Mouse (Mus musculus) limb, embryonic 14.5 days (tissue): Measurements from ENCODE around the gene Cish. TPM values are rescaled to one million over a fixed set of nuclear protein-coding genes. Genes with fewer than 3 reads are reported as not detected.

Experiments used
- ATAC-seq: fragments of 200-750 bp; cut with Nextera tagmentation; 2 replicates; pipeline ENCODE4 v1.8.0; 2017; ENCODE audit warnings: low read depth, moderate number of reproducible peaks, moderate TSS enrichment; ENCODE audit not compliant: low FRiP score
- DNase-seq: peaks from one replicate; pipeline ENCODE4 v3.0.0-alpha.2; 2015; ENCODE audit warnings: low spot score
- H3K27ac ChIP-seq: fragments of 300-500 bp; sonication (generic); replicated peaks from 2 replicates; pipeline ENCODE4 v1.5.1; 2014; ENCODE audit warnings: low read depth, mild to moderate bottlenecking, low read length, moderate library complexity, mixed read lengths
- H3K27me3 ChIP-seq: fragments of 300-500 bp; sonication (generic); 2 replicates; pipeline ENCODE4 v1.6.1; 2014; ENCODE audit warnings: low read length, mixed read lengths; ENCODE audit not compliant: control insufficient read depth, insufficient read depth
- H3K36me3 ChIP-seq: fragments of 300-500 bp; sonication (generic); 2 replicates; pipeline ENCODE4 v1.6.1; 2014; ENCODE audit warnings: mild to moderate bottlenecking, low read length, moderate library complexity, mixed read lengths; ENCODE audit not compliant: control insufficient read depth, insufficient read depth
- H3K4me1 ChIP-seq: fragments of 300-500 bp; sonication (generic); 2 replicates; pipeline ENCODE4 v1.6.1; 2014; ENCODE audit warnings: antibody characterized with exemption, low read length, mixed read lengths; ENCODE audit not compliant: control insufficient read depth, insufficient read depth
- H3K4me2 ChIP-seq: fragments of 300-500 bp; sonication (generic); replicated peaks from 2 replicates; pipeline ENCODE4 v1.6.1; 2014; ENCODE audit warnings: low read depth, mild to moderate bottlenecking, low read length, moderate library complexity; ENCODE audit not compliant: severe bottlenecking
- H3K4me3 ChIP-seq: fragments of 300-500 bp; sonication (generic); replicated peaks from 2 replicates; pipeline ENCODE4 v1.5.1; 2014; ENCODE audit warnings: low read length
- H3K9ac ChIP-seq: fragments of 300-500 bp; sonication (generic); 2 replicates; pipeline ENCODE4 v1.6.1; 2014; ENCODE audit warnings: mild to moderate bottlenecking, low read depth, low read length, moderate library complexity; ENCODE audit not compliant: severe bottlenecking
- H3K9me3 ChIP-seq: fragments of 300-500 bp; sonication (generic); 2 replicates; pipeline ENCODE4 v1.6.1; 2016; ENCODE audit warnings: low read length; ENCODE audit not compliant: control insufficient read depth
- POLR2A ChIP-seq: fragments of 200-500 bp; IDR thresholded peaks from 2 replicates; pipeline ENCODE4 v1.8.0; 2012; ENCODE audit warnings: inconsistent platforms, mild to moderate bottlenecking, moderate library complexity, borderline replicate concordance; ENCODE audit not compliant: insufficient read depth, insufficient read length; ENCODE audit errors: extremely low read depth
- WGBS: fragments of 180-500 bp; shearing (Covaris S2); extraction: QIAGEN DNeasy Blood & Tissue Kit; methylation state at CpG from one replicate; pipeline ENCODE4 v1.1.7; 2014; 5-methylcytosine and 5-hydroxymethylcytosine counted together
- polyA plus RNA-seq, 2 experiments: library from polyadenylated mRNA; depleted of rRNA in 1 of 2; stranded (reverse) in 1 of 2; unstranded in 1 of 2; fragments of >200 nt; fragmentation: Nextera tagmentation in 1 of 2; extraction: Ambion mirVana in 1 of 2; gene quantifications; 2 replicates each; pipeline versions ENCODE4 v1.2.1 to v1.2.3; 2012 to 2014

The Cish gene
- polyA plus RNA-seq, 2 experiments: 5.6 to 8.4 TPM

DNA sequence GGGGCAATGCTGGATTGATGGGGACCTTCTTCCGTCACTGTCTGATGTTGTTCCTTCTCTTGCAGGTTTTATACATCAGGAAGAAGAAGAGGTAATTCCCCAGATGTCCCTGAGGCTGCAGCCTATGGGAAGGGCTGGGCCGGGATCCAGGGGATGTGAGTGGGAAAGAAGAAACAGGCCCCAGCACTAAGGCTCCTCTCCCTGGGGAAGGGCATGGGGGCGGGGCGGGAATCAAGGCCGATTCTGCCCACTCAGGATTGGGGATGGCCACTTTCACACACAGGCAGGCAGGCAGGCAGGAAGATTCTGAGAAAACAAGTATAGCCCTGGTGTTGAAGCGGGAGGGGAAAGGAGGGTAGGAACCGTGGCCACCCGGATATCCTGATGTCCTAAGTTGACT, 50.3 kb downstream of the Cish start:
- no peak overlapping the region for H3K27ac ChIP-seq
- H3K4me1 ChIP-seq: peaks cover under 1% of the 10 kb centered on the region; the same call in 1 of the 2 replicates
- TF ChIP-seq POLR2A: no peak
- no peak for DNase-seq
- H3K4me3 ChIP-seq: no peak overlapping the region
- no peak overlapping the region for H3K4me2 ChIP-seq
- ATAC-seq: no peak
- 84% methylated on average over 8 of the region's 8 CpGs for WGBS
- no peaks in the 10 kb centered on the region for H3K36me3 ChIP-seq
- no peak overlapping the region for H3K9ac ChIP-seq
- no peaks in the 10 kb centered on the region for H3K27me3 ChIP-seq
- no peaks in the 10 kb centered on the region for H3K9me3 ChIP-seq

DNA sequence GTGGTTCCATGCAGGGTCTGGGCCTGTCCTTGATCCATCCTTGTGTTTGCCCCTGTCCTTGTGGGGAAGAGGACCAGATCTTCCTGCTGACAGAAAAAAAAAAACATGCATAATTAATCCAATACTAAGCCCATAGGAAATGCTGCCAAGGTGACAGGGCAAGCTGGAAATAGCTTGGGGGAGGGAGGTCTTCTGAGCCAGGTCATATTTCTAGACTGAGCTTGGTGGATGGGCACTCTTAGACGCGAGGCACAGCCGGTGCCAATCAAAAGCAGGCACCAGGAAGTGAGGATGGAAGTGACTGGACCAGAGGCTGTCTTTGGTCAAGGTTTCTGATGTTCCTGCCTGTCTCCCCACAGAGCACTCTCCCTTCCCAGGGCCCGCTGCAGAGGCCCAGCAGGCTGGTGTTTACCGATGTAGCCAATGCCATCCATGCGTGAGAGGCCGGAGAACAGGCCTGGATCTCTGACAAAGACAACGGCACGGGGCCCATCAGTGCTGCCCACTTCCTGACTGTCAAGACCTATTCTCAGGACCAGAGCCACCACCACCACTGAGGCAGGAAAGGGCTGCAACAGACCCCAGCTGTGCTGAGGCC, 51.9 kb downstream of the Cish start:
- Histone ChIP-seq H3K9ac (no peak overlapping the region), H3K9me3 (no peaks in the 10 kb centered on the region), H3K27me3 (no peaks in the 10 kb centered on the region), H3K4me2 (no peak overlapping the region), H3K27ac (no peak overlapping the region), H3K4me3 (no peak overlapping the region), H3K4me1 (no peaks in the 10 kb centered on the region), H3K36me3 (no peaks in the 10 kb centered on the region)
- ATAC-seq: no peak
- TF ChIP-seq POLR2A: no peak
- WGBS: 81% methylated on average over 9 of the region's 9 CpGs
- DNase-seq: no peak

DNA sequence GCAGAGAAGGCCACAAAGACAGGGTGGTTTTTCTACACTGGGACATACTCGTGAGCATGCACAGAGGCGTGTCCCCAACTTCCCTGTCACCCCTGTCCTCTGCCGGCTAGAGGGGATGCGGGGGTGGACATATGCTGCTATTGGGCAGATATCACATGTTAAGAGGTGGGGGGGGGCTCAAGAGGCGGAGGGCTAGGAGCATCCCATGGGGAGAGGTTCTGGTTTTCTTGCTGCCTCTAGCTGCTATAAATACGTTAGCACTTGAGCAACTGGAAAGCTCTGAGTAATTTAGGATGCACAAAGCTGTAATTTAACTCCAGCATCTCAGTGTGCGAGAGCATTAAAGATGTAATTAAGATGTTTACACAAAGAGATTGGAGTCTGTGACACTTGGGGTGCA, 53.5 kb downstream of the Cish start:
- H3K9me3 ChIP-seq: no peaks in the 10 kb centered on the region
- no peak for TF ChIP-seq POLR2A
- H3K4me2 ChIP-seq: no peak overlapping the region
- no peaks in the 10 kb centered on the region for H3K27me3 ChIP-seq
- H3K4me1 ChIP-seq: no peaks in the 10 kb centered on the region
- no peak overlapping the region for H3K9ac ChIP-seq
- DNase-seq: no peak
- H3K27ac ChIP-seq: no peak overlapping the region
- WGBS: 31% methylated on average over 7 of the region's 7 CpGs
- H3K4me3 ChIP-seq: no peak overlapping the region
- H3K36me3 ChIP-seq: no peaks in the 10 kb centered on the region
- no peak for ATAC-seq

Other genes starting within 250 kb of the Cish start
- gene Dock3, start 64.1 kb upstream of the Cish start, polyA plus RNA-seq (2012; rRNA removed): 1.0 and 1.3 TPM in 2 replicates
- gene Dock3, start 64.1 kb upstream of the Cish start, polyA plus RNA-seq (2014; fragmentation: Nextera tagmentation; extraction: Ambion mirVana): 0.55 and 1.2 TPM in 2 replicates
- 8.3 and 9.7 TPM in 2 replicates for gene Mapkapk3, start 6.1 kb upstream of the Cish start, polyA plus RNA-seq (2012; rRNA removed)
- 12.7 and 15.2 TPM in 2 replicates for gene Mapkapk3, start 6.1 kb upstream of the Cish start, polyA plus RNA-seq (2014; fragmentation: Nextera tagmentation; extraction: Ambion mirVana)
- 24.9 and 32.9 TPM in 2 replicates for gene Hemk1, start 42.3 kb downstream of the Cish start, polyA plus RNA-seq (2012; rRNA removed)
- gene Hemk1, start 42.3 kb downstream of the Cish start, polyA plus RNA-seq (2014; fragmentation: Nextera tagmentation; extraction: Ambion mirVana): 12.2 and 12.8 TPM in 2 replicates
- gene 6430571L13Rik, start 44.6 kb downstream of the Cish start, polyA plus RNA-seq (2012; rRNA removed): 1.0 and 1.1 TPM in 2 replicates
- 0.39 and 0.56 TPM in 2 replicates for gene 6430571L13Rik, start 44.6 kb downstream of the Cish start, polyA plus RNA-seq (2014; fragmentation: Nextera tagmentation; extraction: Ambion mirVana)
- gene Cacna2d2, start 103.6 kb downstream of the Cish start, polyA plus RNA-seq (2012; rRNA removed): 9.3 and 13.6 TPM in 2 replicates
- gene Cacna2d2, start 103.6 kb downstream of the Cish start, polyA plus RNA-seq (2014; fragmentation: Nextera tagmentation; extraction: Ambion mirVana): 0.29 and 0.57 TPM in 2 replicates
- 34.9 and 41.3 TPM in 2 replicates for gene Tmem115, start 237.9 kb downstream of the Cish start, polyA plus RNA-seq (2012; rRNA removed)
- gene Tmem115, start 237.9 kb downstream of the Cish start, polyA plus RNA-seq (2014; fragmentation: Nextera tagmentation; extraction: Ambion mirVana): 54.1 and 58.8 TPM in 2 replicates
- gene Cyb561d2, start 246.2 kb downstream of the Cish start, polyA plus RNA-seq (2012; rRNA removed): 19.8 and 27.2 TPM in 2 replicates
- gene Cyb561d2, start 246.2 kb downstream of the Cish start, polyA plus RNA-seq (2014; fragmentation: Nextera tagmentation; extraction: Ambion mirVana): 21.4 and 25.9 TPM in 2 replicates
- gene Nprl2, start 246.2 kb downstream of the Cish start, polyA plus RNA-seq (2012; rRNA removed): 52.7 and 59.2 TPM in 2 replicates
- 37.6 and 38.6 TPM in 2 replicates for gene Nprl2, start 246.2 kb downstream of the Cish start, polyA plus RNA-seq (2014; fragmentation: Nextera tagmentation; extraction: Ambion mirVana)